Mouse (Mus musculus) limb, embryonic 10.5 days (tissue): Measurements from ENCODE around the gene Ehf. TPM values are rescaled to one million over a fixed set of nuclear protein-coding genes. Genes with fewer than 3 reads are reported as not detected.

Source experiments
- DNase-seq: peaks from one replicate; pipeline ENCODE4 v3.0.0-alpha.2; 2017; ENCODE audit warnings: low spot score
- H3K27ac ChIP-seq: fragments of 300-500 bp; sonication (generic); 2 replicates; pipeline ENCODE4 v1.5.1; 2016; ENCODE audit warnings: mild to moderate bottlenecking
- H3K27me3 ChIP-seq: fragments of 300-500 bp; sonication (generic); 2 replicates; pipeline ENCODE4 v1.6.1; 2016; ENCODE audit warnings: low read depth, mild to moderate bottlenecking; ENCODE audit not compliant: poor library complexity, severe bottlenecking
- H3K36me3 ChIP-seq: fragments of 300-500 bp; sonication (generic); 2 replicates; pipeline ENCODE4 v1.6.1; 2016; ENCODE audit warnings: mild to moderate bottlenecking, moderate library complexity
- H3K4me1 ChIP-seq: fragments of 300-500 bp; sonication (generic); 2 replicates; pipeline ENCODE4 v1.6.1; 2016
- H3K4me3 ChIP-seq: fragments of 300-500 bp; sonication (generic); 2 replicates; pipeline ENCODE4 v1.5.1; 2016; ENCODE audit warnings: mild to moderate bottlenecking, moderate library complexity
- H3K9me3 ChIP-seq: fragments of 300-500 bp; sonication (generic); replicated peaks from 2 replicates; pipeline ENCODE4 v1.6.1; 2016; ENCODE audit warnings: mild to moderate bottlenecking
- WGBS: fragments of 180-500 bp; shearing (Covaris S2); methylation state at CpG from one replicate; pipeline ENCODE4 v1.1.7; 2016; 5-methylcytosine and 5-hydroxymethylcytosine counted together
- polyA plus RNA-seq: library from polyadenylated mRNA; unstranded; fragments of >200 nt; fragmentation: Nextera tagmentation; extraction: Ambion mirVana; gene quantifications from 2 replicates; pipeline ENCODE4 v1.2.1, GENCODE M21; 2016

Gene Ehf
- polyA plus RNA-seq, 1 experiment from 2014 or later = 0.06 TPM

GRCm38 (mm10) chr2:103290167-103290566, 12.9 kb downstream of the Ehf start:
- no peak overlapping the region for H3K27ac ChIP-seq
- H3K9me3 ChIP-seq = no peaks in the 10 kb centered on the region
- no peaks in the 10 kb centered on the region for H3K27me3 ChIP-seq
- no peaks in the 10 kb centered on the region for H3K36me3 ChIP-seq
- no peak overlapping the region for H3K4me3 ChIP-seq
- DNase-seq = no peak
- WGBS = 95% methylated on average over 3 of the region's 3 CpGs
- H3K4me1 ChIP-seq = peaks cover 4% of the 10 kb centered on the region; the same call in 1 of the 2 replicates

- Histone ChIP-seq H3K4me1 (peaks cover 2% of the 10 kb centered on the region; the same call in 1 of the 2 replicates), H3K27ac (no peak overlapping the region), H3K9me3 (no peaks in the 10 kb centered on the region), H3K4me3 (no peak overlapping the region), H3K27me3 (no peaks in the 10 kb centered on the region), H3K36me3 (no peaks in the 10 kb centered on the region)
- 83% methylated on average over 7 of the region's 7 CpGs for WGBS
- DNase-seq = no peak
Measured at GRCm38 (mm10) chr2:103289407-103289950, 13.6 kb downstream of the Ehf start.

- Histone ChIP-seq H3K36me3 (no peaks in the 10 kb centered on the region), H3K9me3 (no peaks in the 10 kb centered on the region), H3K4me1 (no peaks in the 10 kb centered on the region), H3K27ac (no peak overlapping the region), H3K27me3 (no peaks in the 10 kb centered on the region), H3K4me3 (no peak overlapping the region)
- DNase-seq = no peak
- 91% methylated on average over 5 of the region's 5 CpGs for WGBS
Measured at GRCm38 (mm10) chr2:103287716-103288115, 15.4 kb downstream of the Ehf start.

GRCm38 (mm10) chr2:103285561-103285960, 17.5 kb downstream of the Ehf start:
- Histone ChIP-seq H3K4me1 (0 out of 2 replicates have a peak, but pooled peaks cover 2% of the 10 kb centered on the region), H3K36me3 (no peaks in the 10 kb centered on the region), H3K4me3 (no peak overlapping the region), H3K27me3 (no peaks in the 10 kb centered on the region), H3K9me3 (no peaks in the 10 kb centered on the region), H3K27ac (no peak overlapping the region)
- 51% methylated on average over 2 of the region's 2 CpGs for WGBS
- DNase-seq = no peak

GRCm38 (mm10) chr2:103283730-103284129, 19.3 kb downstream of the Ehf start:
- WGBS = 89% methylated on average over 8 of the region's 8 CpGs
- no peak for DNase-seq

GRCm38 (mm10) chr2:103282184-103282750, 20.8 kb downstream of the Ehf start:
- DNase-seq = no peak
- Histone ChIP-seq H3K9me3 (no peaks in the 10 kb centered on the region), H3K27me3 (no peaks in the 10 kb centered on the region), H3K4me3 (no peak overlapping the region), H3K36me3 (no peaks in the 10 kb centered on the region), H3K27ac (no peak overlapping the region), H3K4me1 (0 out of 2 replicates have a peak, but pooled peaks cover 2% of the 10 kb centered on the region)
- 73% methylated on average over 8 of the region's 8 CpGs for WGBS

More at GRCm38 (mm10) chr2:103283730-103284129, 19.3 kb downstream of the Ehf start:
- no peak overlapping the region for H3K27ac ChIP-seq
- no peaks in the 10 kb centered on the region for H3K9me3 ChIP-seq
- H3K27me3 ChIP-seq = no peaks in the 10 kb centered on the region
- 0 out of 2 replicates have a peak, but pooled peaks cover 2% of the 10 kb centered on the region for H3K4me1 ChIP-seq
- no peak overlapping the region for H3K4me3 ChIP-seq
- no peaks in the 10 kb centered on the region for H3K36me3 ChIP-seq

- Histone ChIP-seq H3K27ac (no peak overlapping the region), H3K4me1 (0 out of 2 replicates have a peak, but pooled peaks cover 2% of the 10 kb centered on the region)
- 91% methylated on average over 1 of the region's 1 CpGs for WGBS
Measured at GRCm38 (mm10) chr2:103279927-103280326, 23.2 kb downstream of the Ehf start.

GRCm38 (mm10) chr2:103278476-103278875, 24.6 kb downstream of the Ehf start:
- no peak for DNase-seq
- Histone ChIP-seq H3K4me1 (0 out of 2 replicates have a peak, but pooled peaks cover 2% of the 10 kb centered on the region), H3K9me3 (no peaks in the 10 kb centered on the region), H3K4me3 (no peak overlapping the region), H3K27me3 (no peaks in the 10 kb centered on the region), H3K27ac (no peak overlapping the region), H3K36me3 (no peaks in the 10 kb centered on the region)
- 82% methylated on average over 1 of the region's 1 CpGs for whole genome bisulfite sequencing

More at GRCm38 (mm10) chr2:103279927-103280326, 23.2 kb downstream of the Ehf start:
- no peaks in the 10 kb centered on the region for H3K9me3 ChIP-seq
- no peaks in the 10 kb centered on the region for H3K36me3 ChIP-seq
- H3K27me3 ChIP-seq = no peaks in the 10 kb centered on the region
- DNase-seq = no peak
- H3K4me3 ChIP-seq = no peak overlapping the region

GRCm38 (mm10) chr2:103277794-103278193, 25.3 kb downstream of the Ehf start:
- H3K36me3 ChIP-seq = no peaks in the 10 kb centered on the region
- no peak overlapping the region for H3K4me3 ChIP-seq
- no peaks in the 10 kb centered on the region for H3K9me3 ChIP-seq
- no peak for DNase-seq
- H3K27me3 ChIP-seq = no peaks in the 10 kb centered on the region
- 0 out of 2 replicates have a peak, but pooled peaks cover 2% of the 10 kb centered on the region for H3K4me1 ChIP-seq
- no peak overlapping the region for H3K27ac ChIP-seq
- WGBS = 73% methylated on average over 1 of the region's 1 CpGs

- H3K27me3 ChIP-seq = no peaks in the 10 kb centered on the region
- H3K36me3 ChIP-seq = no peaks in the 10 kb centered on the region
- WGBS = 83% methylated on average over 6 of the region's 6 CpGs
- H3K27ac ChIP-seq = no peak overlapping the region
- no peaks in the 10 kb centered on the region for H3K4me1 ChIP-seq
- no peak overlapping the region for H3K4me3 ChIP-seq
- H3K9me3 ChIP-seq = no peaks in the 10 kb centered on the region
- DNase-seq = no peak
Measured at GRCm38 (mm10) chr2:103275316-103275960, 27.6 kb downstream of the Ehf start.

GRCm38 (mm10) chr2:103274803-103275202, 28.3 kb downstream of the Ehf start:
- Histone ChIP-seq H3K36me3 (no peaks in the 10 kb centered on the region), H3K27me3 (no peaks in the 10 kb centered on the region), H3K4me3 (no peak overlapping the region), H3K27ac (no peak overlapping the region), H3K4me1 (no peaks in the 10 kb centered on the region), H3K9me3 (no peaks in the 10 kb centered on the region)
- 89% methylated on average over 2 of the region's 2 CpGs for WGBS
- no peak for DNase-seq

- Histone ChIP-seq H3K9me3 (no peaks in the 10 kb centered on the region), H3K27ac (no peak overlapping the region), H3K27me3 (no peaks in the 10 kb centered on the region), H3K4me1 (no peaks in the 10 kb centered on the region), H3K36me3 (no peaks in the 10 kb centered on the region), H3K4me3 (no peak overlapping the region)
- no peak for DNase-seq
- WGBS = 89% methylated on average over 1 of the region's 1 CpGs
Measured at GRCm38 (mm10) chr2:103274270-103274669, 28.8 kb downstream of the Ehf start.

GRCm38 (mm10) chr2:103271481-103271880, 31.6 kb downstream of the Ehf start:
- Histone ChIP-seq H3K4me3 (no peak overlapping the region), H3K36me3 (no peaks in the 10 kb centered on the region), H3K27me3 (no peaks in the 10 kb centered on the region), H3K27ac (no peak overlapping the region), H3K9me3 (no peaks in the 10 kb centered on the region), H3K4me1 (no peaks in the 10 kb centered on the region)
- DNase-seq = no peak
- 90% methylated on average over 8 of the region's 8 CpGs for WGBS
